Mouse (Mus musculus) embryo, embryonic 9.5 days (tissue): ENCODE measurements at regions not wholly inside any gene's neighbourhood (a gene's known extent, or its start where the extent isn't known, plus 50 kb on each side); places are given as distances from the start of the nearest gene placed in this dataset.

Experiments
- DNase-seq: peaks from one replicate; pipeline ENCODE4 v3.0.0-alpha.2; 2017; ENCODE audit errors: extremely low spot score

DNA sequence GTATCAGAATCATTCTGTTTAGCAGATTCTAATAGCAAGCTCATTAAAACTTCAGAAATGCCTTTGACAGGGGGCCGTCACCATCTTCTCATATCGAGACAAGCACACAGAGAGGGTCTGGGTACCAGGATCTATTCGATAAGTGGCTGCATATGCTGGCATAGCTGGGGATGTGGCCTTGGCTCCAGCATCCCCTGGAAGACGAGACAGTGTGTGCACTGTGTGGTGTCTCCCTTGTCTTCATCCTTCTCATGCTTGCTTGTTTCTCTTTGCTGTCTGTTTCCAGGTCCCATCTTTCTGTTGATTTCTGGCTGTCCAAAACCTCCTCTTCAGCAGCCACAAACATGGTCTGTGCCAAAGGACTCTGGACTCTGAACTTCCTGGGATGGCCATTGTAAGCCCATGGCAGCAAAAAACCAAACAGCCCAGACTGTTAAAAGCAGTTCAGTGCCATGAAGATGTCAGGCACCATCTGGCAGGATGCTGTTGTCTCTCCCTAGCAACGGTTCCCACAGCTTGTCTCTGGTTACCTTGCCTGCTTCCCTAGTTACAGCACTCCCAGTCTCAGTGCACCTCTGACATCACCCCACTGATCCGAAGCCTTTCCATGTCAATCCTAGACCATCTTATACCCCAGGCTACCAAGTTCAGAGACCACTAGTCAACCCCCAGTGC, 56.5 kb downstream of the Kctd12 start:
- DNase-seq, result no peak

- no peak for DNase-seq
Observed at GRCm38 (mm10) chr14:102924674-102925073, 57.8 kb downstream of the Kctd12 start.

- DNase-seq, result no peak
Observed at GRCm38 (mm10) chr14:102922496-102922993, 59.9 kb downstream of the Kctd12 start.

DNA sequence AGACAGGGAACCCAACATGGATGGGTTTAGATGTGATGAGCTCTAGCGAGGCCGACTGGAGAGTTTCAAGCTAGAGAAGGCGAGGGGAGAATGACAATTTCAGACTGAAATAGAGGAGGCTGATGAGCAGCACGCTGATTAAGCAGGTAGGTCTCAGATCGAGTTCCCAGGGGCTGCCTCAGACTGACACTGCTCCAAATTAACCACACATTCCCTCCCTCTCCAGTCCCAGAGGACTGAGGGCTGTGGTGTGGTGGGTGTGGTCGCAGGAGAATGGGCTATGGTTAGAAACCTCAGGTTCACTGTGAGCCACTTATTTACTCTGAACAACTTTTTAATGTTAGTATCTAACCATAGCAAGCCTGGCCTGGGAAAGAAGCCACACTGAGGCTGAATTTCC, 62.0 kb downstream of the Kctd12 start:
- no peak for DNase-seq

DNA sequence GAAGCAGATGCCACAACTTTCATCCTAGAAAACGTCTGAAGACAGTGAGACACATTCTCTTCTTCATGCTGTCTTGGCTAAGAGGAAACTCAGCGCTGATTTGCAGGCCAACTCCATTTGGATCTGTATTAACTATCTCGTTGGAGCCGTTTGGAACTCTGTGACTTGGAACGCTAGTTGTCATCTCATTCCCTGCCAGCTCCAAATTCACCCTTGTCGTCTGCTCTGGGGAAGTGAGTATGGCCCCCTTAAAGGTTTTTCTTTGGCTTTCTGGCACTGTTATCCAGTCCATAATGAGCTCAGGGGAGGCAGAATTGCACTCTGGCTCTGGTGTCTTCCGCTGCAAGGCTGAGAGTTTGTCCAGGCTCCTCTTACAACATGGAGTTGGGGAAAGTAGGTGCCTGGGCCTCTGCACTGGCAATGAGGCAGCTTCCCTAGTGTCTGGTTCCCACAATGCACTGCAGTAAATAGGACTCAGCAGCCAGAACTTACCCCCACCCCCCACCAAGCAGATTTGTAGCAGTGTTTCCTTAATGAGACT, 63.1 kb downstream of the Kctd12 start:
- no peak for DNase-seq

DNA sequence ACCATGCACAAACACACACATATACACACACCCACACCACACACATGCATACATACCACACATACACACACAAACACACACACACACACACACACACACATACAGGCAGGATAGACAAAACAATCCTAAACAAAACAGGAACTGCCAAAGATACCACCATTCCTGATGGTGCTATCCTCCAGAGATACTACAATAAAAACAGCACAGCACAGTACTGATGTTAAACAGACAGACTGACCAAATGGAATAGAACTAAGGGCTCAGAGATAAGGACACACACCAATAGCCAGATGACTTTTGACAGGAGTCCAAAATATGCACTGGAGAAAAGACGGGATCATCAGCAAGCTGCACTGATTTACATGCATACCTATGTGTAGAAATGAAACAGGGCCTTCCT, 64.5 kb downstream of the Kctd12 start:
- DNase-seq, result no peak

DNA sequence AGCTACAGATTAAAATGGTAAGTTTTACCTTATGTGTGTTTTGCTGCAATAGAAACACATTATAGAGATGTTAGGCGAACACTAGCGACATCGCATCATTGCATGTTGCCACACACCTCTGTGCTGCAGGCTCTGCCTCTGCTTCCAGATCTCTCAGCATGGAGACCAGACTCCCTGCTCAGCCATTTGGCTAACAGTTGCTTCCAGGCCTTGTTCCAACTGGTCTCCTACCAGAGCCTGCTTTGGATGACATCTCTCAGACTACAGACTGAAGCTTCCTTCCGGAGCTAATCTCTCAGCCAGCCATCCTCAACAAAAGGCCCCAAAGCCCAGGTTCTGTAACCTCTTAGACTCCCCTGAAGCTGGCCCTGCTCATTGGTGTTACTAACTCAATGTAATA, 66.5 kb downstream of the Kctd12 start:
- no peak for DNase-seq

- no peak for DNase-seq
Observed at GRCm38 (mm10) chr14:102911582-102911981, 70.9 kb downstream of the Kctd12 start.

DNA sequence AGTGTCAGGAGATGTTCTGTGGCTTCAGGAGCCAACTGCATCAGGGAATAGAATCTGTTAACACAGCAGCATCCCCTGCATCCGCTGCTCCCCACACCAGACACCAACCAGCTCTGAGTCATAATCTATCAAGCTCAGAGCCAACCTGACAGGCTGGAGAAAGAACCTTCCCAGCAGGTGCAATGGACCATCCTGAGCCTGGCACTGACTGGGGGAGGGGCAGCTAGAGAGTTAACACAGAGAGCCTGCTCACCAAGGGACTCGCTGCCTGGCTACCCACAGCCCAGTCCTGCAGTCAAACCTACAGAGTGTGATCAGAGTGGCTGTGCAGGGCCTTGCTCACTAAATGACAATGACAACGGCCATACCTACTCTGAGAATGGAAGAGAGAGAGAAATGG, 73.4 kb downstream of the Kctd12 start:
- no peak for DNase-seq

- no peak for DNase-seq
Observed at GRCm38 (mm10) chr14:102907411-102908103, 74.9 kb downstream of the Kctd12 start.

- no peak for DNase-seq
Observed at GRCm38 (mm10) chr14:102906826-102907225, 75.6 kb downstream of the Kctd12 start.

DNA sequence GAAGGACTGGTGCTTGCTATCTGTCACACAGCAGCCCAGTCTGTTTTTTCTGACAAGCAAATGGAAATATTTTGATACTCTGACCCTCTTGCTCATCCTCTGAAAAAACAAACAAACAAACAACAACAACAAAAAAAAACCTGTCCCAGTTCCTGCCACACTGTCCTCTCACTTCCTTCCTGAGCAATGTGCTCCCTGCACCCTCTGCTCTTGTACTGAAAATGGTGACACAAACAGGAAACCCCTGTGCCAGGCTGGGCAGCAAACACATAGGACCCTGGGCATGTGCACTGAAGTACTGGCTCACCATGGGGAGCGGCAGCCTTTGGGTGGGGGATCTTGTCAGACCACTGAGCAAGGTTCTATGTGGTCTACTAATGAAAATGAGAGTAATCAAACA, 76.2 kb downstream of the Kctd12 start:
- DNase-seq, result no peak

DNA sequence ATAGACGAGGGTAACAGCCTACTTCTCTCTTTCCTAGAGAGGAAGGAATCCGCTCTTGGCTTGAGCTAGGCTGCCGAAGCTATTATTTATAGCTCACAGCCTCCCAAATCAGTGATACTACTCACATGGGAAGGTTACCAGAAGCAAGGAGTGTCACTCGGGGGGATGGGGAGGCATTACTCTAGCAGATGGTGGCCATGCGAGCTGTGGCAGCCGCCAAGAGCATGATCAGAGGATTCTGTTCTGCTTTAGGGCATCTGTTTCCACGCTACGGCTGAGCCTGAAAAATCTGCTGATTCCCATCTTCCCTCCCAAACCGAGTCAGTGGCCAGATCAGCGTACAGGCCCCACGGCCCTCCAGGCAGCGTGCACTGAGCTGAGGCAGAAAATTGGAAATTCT, 79.5 kb downstream of the Kctd12 start:
- peak; percentile 14 for DNase-seq

DNA sequence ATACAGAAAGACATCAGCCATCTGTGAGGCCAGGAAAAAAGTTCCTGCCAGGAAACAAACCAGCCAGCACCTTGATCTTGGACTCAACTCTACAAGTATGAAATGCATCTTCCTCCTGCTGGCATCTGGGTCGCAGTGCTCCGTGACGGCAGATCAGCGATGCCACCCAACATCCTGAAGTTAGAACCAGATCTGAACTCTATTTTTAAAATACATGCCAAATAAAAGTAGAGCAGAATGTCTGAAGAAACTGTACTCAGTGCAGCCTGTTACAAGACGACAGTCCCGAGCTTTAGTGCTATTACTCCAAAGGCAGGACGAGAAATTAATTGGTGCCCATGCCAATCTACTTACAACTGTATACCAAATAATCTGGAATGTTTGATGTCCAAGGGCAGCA, 80.2 kb downstream of the Kctd12 start:
- no peak for DNase-seq

DNA sequence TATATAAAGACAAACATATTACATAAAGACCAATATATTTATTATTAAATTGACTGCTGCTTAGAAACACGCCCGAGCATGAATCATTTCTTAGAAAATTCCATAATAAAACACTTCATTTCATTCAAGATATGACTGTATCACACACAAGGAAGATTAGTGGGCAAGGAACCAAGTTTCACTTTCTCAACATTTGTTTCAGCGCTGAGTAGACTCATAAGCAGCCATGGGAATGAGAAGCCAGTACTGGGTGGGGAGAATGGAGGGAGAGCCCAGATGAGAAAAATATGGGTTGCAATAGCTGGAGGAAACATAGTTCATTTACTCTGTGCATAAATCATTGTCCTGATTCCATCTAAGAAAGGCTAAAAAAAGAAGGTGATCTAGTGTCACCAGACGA, 84.0 kb downstream of the Kctd12 start:
- no peak for DNase-seq

GRCm38 (mm10) chr14:102897039-102897438, 85.4 kb downstream of the Kctd12 start:
- DNase-seq, result no peak

DNA sequence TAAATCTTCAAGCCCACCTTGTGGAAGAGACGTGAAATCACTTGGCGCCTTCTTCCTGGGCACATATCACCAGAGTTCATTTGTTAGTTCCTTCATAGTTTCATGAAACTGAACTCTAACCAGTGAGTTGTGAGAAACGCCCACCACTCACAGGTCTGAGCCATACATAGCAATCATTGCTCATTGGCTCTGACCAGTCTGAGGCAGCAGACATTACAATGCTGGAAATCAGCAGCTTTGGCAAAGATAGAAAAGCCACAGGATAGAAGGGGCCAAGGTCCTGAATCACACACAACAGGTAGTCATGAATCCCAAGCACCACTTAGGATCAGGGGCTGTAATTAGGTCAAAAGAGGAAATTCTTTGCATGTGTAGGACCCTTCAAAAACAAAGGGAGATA, 85.9 kb downstream of the Kctd12 start:
- no peak for DNase-seq

GRCm38 (mm10) chr14:102893241-102893640, 89.2 kb downstream of the Kctd12 start:
- no peak for DNase-seq

GRCm38 (mm10) chr14:102891552-102891951, 90.9 kb downstream of the Kctd12 start:
- no peak for DNase-seq

- DNase-seq, result no peak
Observed at GRCm38 (mm10) chr14:102885240-102885598, 97.2 kb downstream of the Kctd12 start.

GRCm38 (mm10) chr14:102884539-102885239, 97.7 kb downstream of the Kctd12 start:
- no peak for DNase-seq

DNA sequence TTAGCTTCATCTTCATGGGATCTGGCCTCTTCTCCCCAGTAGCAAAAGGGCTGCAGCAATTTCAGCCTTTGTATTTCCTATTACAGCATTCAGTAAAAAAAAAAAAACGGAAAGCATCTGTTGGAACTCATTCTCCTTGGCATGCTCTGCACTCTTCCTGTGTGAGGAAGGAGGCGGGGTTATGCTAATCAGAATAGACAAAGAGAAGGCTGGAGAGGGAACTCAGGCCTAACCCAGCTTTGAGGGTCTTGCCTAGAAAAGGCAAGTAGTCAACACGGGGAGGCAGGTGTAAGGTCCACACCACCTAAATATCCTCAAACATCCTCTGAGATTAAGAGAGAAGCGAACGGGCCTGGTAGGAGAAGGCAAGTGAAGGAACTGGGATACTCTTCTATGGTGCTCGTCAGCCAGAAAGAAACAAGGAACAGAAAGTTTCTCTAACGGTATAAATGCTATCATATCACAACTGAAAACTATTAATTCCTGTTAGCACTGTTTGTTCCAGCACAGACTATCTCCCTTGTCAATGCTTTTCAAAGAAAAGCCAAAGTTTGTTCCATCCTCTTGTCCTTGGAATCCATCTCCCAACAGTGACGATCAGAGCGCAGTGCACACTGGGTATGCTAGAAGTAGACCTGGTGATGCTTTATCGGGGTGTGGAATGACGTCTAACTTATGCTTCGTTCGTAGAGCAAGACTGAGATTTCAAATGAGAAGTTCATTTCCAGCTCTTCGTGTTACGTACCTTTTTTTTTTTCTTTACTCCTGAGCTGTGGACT, 98.9 kb downstream of the Kctd12 start:
- no peak for DNase-seq
